Mouse (Mus musculus) fibroblast of lung, adult 2 months (primary cell): ENCODE data around the gene Ppm1l.

Source experiments
- DNase-seq: peaks from one replicate; pipeline ENCODE4 v3.0.0-alpha.2; 2011; ENCODE audit warnings: low read depth

Ppm1l gene

DNA sequence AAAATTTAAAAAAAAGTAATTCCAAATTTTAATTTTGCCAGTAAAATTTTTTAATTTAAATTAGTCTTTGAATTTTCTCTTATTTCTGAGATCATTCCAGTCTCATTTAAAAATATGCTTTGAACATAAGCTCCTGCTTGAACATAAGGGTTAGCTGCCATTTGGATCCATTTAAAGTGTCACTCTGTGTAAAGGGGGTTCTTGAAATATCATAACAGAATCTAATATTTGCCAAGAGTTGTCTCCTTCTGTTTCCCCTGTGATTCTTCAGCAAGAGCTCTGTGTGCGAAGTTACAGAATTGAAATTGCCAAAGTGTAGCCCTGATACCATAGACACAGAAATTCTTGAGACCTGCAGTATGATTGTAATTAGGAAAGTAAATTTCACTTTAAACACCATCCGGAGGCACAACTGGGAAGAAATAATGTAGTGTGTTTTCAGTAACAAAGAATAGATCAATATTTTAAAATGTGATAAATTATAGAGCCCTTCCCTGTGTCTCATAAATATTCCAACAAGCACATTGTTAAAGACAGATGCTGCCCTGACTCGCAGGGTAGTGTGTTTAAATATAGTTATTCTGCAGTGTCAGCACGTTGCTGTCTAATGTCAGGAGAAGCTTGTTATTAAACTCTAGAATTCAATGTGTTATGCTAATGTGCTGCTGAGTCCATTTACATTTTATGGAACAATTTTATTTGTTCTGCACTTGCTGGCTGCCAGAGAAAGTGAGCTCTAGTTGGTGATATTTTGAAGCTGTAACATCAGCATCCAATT lies 177.8 kb downstream of the Ppm1l start:
- DNase-seq: no peak

DNA sequence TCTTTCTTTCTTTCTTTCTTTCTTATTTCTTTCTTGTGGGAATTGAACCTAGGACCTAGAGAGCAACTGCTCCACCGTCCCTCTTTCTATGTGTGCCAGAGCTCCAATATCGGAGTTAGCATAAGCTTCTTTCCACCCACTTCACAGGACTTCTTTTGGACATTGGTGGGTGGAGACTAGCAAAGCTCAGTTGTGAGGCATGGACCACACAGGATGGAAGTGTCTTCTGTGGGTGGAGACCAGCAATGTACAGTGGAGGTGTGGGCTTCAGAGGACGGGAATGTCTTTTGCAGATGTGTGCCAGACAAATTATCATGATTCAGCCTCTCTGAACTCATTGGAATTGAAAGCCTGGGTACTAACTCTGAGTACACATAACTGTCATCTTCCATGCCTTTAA lies 180.5 kb downstream of the Ppm1l start:
- no peak for DNase-seq

DNA sequence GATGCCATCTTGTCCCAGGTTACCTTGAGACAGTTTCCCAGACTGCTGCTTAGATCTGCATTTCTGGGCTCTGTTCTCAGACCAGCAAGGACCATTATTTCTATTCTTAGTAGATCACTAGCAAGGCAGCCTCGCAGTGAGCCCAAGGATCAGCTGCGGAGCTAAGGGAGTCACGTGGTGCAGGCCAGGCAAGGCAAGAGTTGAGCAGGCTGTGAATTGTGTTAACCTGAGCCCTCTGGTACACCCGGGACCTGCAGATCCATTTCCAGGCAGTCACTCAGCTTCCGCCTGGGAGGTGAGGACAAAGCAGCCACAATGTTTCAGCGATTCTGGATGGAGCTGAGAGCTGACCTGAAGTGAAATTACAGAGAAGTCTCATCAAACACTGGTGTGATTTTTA lies 185.3 kb downstream of the Ppm1l start:
- DNase-seq: no peak

DNA sequence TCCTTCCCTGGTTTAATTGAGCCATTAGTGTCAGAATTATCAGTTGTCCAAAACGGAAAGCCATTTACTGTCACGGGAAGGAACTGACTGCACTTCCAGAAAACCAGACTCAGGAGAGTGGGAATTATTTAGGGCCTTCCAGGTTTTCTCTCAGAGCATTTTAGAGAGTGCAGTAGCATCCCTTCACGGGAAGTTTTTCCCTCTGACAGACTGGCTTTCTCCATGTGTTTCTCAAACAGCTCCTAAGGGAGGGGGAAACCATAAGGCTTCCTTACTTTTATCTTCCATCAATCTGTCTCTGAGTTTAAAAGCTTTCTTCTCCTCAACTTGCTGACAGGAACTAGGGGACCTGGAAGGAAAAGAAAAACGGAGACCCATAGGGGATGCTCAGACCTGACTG lies 185.9 kb downstream of the Ppm1l start:
- no peak for DNase-seq

DNA sequence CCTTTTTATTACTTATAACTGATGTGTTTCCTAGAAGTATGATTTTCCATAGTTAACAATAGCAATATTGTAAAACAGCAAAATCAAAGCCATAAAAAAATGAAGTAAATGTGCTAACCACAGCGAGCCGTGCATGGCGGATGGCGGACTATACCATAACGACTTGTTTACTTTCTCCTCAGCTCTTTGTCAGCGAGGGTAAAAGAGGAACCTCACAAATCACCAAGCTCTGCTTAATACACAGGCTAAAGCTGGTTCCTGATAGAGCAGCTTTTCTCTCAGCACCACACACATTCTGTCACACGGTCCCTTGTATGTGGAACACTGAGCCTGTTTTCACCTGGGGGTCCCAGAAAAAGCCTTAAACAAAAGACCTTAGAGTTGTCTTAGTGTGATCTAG lies 188.4 kb downstream of the Ppm1l start:
- DNase-seq: no peak

DNA sequence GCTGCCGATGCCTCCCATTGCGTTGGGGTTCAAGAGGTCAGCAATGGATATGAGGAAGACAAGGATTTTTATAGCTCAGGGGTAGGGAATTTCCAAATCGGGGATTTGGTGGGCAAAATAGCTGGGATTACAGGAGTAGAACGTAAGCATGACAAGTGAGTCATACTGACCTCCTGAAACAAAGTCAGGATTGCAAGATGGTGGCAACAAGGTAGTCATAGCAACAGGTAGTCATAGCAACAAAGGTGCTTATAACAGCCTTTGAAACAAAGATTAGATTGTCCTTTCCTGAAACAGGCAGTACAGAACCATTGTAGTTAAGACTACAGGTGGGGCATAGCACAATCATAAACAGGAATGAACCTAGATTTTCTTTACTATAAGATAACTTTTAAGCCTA lies 189.7 kb downstream of the Ppm1l start:
- no peak for DNase-seq

DNA sequence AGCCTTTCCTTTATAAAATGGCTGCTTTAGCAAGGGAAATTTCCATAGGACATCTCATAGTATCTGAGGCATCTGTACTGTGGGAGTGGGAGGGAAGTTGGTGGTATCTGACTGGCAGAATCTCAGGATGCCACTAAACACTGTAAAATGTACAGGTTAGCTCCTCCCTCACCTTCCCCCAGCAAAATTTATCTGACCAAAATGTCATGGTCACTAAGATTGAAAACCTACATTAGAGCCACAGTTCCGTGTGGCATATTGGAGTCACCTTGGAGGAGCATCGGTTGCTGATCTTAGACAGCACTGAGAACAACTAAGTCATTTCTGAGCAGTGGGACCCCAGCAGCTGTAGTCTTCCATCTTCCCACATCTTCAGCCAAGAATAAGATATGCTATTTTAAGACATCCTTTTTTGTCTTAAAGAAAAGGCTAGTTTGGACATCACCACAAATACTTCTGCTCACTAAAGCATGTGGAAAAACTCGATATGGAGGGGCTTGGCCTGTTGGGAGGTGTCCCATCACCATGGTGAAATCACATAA lies 192.8 kb downstream of the Ppm1l start:
- no peak for DNase-seq

DNA sequence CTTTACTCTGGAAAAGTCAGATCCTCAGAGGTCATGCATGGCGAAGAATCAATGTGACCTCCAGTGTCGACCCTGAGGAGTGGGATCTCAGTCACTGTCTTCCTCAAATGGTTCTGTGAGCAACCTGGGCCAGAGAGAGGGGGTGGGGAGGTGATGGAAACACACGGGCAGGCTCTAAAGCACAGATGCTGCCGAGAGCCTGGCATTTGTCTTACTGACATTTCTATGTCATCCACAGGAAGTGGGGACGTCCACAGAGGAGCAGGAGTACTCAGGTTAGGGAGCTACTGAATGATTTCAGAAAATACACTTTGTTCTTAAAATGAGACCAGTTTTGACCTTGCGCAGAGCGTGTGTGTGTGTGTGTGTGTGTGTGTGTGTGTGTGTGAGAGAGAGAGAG lies 195.2 kb downstream of the Ppm1l start:
- DNase-seq: no peak

DNA sequence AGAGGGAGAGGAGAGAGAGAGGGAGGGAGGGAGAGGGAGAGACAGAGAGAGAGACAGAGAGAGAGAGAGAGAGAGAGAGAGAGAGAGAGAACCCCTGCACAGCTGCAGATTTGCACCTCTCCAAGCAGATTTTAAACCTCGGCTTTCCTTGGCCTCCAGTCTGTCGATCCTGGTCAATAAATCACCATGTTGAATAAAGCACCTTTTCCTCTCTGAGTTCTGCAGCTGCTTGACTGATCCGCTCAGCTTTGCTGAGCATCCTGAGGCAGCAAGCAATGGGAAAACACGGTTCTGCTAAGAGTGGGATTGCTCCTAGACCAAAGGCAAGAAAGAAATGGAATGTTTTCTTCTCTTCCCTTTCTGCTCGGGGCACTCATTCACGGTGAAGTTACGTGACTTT lies 195.7 kb downstream of the Ppm1l start:
- DNase-seq: no peak

DNA sequence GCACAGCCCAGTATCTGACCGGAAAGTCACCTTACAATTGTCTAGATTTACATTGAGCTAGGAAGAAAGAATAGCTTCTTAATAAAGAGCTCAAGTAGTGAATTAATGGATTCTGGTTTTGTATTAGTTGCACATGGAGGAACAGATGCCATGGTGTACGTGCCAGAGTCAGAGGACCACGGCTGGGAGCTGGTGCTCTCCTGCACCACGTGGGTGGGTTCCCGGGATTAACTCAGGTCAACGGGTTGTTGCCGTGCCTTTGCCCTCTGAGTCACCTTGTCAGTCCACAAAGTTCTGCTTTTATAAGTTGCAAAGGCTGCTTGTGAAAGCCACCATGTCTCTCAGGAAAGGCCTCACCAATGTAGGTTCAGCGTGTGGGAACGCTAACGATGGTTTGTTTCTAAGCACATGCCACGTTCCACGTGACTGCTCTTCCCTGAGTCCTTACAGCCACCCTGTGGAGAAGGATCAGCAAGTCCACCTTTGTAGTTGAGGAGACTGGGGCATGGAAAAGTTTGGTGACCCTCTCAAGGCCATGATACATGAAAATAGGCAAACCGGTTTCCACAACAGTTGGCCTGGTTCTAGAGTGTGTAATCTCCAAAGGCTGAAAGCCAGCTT lies 199.2 kb downstream of the Ppm1l start:
- no peak for DNase-seq

DNA sequence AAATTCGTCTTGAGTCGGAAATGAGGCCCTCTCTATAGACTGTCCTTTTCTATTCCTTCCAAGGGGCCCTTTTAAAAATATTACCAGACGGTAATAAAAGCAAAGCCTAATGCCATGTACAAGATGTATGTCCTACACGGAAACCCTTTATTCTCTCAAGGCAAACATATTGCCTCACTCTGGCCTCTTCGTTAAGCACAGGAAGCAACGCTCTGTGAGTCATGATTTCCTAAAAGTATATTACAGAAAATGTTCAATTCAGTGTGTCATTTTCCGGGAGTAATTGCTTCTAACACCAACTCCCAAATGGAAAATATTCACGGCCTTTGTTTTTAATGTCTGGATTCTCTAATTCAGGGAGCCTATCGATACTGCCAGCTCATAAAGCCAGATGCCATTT lies 202.5 kb downstream of the Ppm1l start:
- no peak for DNase-seq

DNA sequence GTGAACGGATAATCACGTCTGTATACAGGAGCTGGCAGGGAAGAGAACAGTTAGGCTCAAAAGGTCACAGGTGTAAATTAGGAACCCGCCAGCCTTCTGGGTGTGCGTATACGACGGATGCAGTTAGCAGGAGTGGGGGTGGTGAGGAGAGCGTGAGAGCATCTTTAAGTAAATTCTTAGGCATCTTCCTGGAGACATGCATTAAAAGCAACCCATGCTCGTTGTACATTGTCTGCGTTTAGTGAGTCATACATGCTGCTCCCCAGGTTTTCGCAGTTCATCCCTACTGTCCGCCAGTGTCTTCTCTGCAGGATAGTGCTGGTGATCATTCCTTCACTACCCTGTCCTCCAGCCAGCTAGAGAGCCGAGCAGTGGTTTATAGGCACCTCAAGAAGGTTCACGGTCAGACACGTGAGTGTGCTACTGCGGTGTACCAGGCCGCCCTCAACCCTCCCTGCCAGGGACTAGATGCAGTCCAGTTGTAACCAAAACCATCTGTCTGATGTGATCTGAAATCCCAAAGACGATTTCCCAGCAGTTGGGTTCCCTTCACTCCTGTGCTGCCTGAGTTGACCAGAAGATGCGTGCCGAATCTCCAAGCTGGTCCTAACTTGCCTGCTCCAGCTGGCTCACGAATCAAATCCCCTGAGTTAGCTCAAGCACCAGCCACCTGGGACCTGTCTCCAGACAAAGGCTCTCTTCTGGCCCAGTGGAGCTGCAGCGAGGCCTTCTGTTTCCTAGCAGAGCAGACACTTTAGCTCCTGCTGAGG lies 203.3 kb downstream of the Ppm1l start:
- no peak for DNase-seq

DNA sequence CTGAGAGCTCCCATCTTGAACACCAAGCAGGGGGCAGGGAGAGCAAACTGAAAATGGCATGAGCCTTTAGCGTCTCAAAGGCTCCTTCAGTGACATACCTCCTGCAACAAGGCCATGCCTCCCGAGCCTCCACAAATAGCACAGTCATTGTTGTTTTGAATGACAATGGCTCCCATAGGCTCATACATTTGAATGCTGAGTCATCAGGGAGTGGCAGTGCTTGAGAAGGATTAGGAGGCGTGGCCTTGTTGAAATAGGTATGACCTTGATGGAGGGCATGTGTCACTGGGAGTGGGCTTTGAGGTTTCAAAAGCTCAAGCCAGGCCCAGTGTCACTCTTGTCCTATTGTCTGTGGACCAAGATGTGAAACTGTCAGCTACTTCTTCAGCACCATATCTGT lies 205.6 kb downstream of the Ppm1l start:
- no peak for DNase-seq

DNA sequence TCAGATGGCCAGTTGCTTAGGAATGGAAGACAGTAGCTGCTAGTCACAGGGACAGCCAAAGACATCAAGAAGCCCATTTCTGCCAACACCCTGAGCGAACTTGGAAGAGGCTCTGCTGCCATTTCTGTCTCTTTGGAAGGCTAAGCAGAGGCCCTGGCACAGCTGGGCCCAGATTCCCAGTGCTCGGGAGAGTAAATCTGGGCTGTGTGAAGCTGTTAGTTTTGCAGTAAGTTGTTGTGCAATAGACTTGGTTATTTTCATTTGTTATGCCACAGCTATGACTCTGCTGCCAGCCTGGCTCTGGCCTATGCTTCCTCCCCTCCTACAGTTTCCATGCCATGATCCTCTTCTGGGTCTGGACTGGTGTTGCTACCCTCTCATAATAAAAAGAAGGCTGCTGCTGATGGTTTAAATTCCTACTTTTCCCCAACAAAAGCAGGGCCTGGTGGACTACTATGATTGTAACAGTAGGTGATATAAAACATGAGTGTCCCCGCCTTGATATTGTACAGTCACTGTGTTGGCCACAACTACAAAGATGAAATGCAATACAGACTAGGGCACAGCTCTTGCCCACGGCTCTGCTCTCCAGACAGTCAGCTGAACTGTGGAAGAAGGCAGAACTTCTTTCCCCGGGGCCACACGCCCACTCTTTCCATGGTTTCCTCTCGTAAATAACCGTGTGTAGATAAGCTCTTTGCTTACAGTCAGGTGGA lies 207.9 kb downstream of the Ppm1l start:
- DNase-seq: peak; percentile 38

DNA sequence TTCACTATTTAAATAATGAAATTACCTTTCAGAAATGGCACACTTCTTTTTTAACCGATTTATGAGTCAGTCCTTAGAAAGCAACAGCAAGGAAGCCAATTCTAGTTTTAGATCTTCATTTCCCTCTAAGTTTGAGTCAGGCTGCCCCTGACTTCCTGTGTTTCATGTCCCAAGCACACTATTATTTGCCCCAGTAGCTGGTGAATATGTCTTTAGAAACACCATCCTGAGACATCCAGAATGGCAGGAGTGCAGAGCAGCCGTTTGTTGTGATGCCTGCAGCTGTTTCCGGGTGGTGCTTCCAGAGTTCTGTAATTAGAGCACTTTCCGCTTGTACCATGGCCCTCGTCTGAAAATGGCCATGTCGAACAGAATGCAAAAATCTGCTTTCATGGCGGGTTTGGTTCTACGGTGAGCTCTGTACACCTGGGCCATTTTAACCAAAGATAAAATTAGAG lies 208.4 kb downstream of the Ppm1l start:
- no peak for DNase-seq

DNA sequence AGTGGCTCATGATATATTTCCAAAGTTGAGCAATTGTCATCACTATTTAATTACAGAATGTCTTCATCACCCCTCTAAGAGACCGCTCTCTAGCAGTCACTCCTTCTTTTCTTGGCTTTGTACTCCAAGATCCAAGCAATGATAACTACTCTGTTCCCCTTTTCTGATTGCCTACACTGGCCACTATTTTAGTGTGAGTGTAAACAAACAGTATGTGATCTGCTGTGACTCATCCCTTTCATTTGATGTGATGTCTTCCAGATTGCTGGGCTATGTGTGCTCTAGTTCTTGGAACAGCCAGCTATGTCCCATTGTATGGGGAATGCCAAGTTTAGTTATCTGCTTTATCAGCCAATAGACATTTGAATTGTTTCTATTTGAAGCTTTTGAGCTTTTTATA lies 210.7 kb downstream of the Ppm1l start:
- DNase-seq: no peak

DNA sequence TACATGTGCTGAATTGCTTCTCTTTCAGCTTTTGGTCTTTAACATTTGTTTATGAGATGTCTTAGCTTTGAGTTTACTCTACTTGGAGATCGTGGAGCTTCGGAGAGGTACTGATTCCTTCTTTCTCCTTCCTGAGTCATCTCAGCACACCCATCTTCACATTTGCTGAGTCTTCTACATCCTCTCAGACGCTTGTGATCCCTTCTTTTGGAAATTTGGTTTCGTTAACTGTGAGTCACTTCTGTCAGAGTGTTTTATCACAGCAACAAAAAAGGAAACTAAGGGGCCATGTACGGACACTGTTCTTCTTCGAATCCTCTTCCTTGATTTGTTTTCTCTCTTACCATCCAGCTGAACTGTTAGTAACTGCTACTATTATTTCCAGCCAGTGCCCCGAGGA lies 212.9 kb downstream of the Ppm1l start:
- DNase-seq: no peak

DNA sequence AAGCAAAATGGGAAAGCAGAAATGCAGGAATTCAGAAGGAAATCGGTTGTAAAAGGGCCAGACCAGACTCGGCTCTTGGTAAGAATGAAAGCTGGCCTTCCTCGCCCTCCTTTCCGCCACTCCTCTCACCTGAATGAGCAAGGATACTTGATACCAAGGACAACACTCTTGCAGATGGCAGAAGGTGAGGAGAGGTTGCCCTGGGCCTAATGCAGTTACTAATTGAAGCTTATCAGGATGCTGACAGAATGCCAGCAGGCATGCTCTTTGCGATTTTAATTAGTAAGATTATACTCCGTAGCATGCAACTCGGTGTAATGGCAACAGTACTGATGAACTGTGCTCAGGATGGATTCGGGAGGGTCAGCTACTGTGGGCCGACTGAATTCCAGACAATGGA lies 214.8 kb downstream of the Ppm1l start:
- no peak for DNase-seq

DNA sequence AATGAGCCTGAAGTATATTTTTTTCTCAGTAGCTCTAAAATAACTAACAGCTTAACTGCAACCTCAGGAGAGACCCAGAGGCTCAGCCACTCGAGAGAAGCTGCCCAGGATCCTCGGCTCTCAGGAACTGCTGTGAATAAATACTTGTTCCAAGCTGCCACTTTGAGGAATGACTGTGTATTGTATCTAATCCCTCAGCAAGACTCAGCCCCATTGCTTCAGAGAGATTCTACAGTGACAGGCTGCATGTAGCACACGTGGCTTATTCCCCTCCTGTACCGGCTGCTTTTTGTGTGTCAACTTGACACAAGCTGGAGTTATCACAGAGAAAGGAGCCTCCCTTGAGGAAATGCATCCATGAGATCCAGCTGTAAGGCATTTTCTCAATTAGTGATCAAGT lies 216.0 kb downstream of the Ppm1l start:
- no peak for DNase-seq

DNA sequence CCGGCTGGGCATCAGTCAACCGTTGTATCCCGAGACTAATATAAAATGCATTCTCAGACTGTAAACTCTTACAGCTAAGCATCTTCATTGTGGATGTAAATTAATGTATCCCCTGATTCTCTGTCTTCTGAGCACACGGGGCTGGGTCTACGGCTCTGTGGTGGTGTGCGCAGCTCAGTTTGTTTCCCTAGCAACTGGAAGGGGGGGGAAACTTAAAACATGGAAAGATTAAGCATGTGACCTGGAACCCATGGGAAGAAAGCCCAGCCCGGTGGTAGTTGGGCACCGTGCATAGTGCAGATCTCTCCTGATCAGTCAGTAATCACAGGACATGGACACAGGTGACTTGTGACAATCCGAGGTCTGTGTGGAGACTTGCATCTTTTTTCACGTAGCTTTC lies 218.8 kb downstream of the Ppm1l start:
- DNase-seq: no peak

DNA sequence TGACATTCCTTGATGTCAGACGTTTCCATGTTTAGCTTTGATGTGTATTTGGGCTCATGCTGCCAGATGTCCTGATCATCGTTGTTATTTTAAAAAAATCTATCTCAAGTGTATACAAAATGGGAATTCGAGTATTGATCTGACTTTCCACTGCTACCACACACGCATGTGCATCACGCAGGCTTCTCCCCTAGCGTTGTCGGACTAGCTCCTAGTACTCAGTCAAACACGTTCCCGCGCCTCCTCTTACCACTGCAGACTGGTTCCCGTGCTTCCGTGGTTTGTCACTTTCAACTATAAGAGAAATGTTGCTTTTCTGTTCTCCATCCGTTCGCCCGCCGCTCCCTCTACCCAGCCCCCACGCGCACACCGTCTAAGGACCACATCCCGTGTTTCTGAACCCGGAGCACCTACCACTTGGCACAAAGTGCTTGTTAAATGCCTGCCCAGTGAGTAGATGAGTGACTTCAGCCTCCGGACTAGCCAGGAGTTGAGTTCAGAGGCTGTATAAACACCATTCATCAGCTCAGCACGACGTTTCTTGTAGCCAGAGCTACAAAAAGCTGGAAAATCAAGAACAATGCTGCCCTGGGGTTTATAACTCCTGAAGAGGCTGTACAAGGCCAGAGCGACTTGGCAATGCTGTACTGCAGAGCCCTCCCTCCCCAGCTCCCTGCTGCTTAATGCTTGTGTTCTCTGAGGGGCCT lies 219.4 kb downstream of the Ppm1l start:
- DNase-seq: peak; percentile 80

DNA sequence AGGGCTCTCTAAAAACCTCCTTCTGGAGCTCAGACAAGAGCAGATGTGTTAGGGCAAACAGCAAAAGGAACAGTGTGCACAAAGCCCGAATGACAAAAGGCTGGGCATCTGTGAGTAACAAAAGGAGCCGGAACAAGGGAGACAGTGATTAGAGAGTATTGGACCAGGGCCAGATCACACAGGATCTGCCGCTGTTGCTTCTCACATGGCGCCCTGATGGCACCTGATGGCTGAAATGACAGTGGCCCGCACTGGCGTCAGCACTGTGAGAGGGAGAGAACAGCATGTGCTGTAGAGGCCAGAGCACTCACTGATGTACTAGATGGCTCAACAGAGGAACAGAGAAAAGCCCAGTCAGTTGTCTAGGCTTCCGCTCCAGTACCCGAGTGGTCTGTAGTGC lies 226.3 kb downstream of the Ppm1l start:
- no peak for DNase-seq
